Mouse (Mus musculus): Measurements from ENCODE around the gene Dgkq.

Gene Dgkq

DNA sequence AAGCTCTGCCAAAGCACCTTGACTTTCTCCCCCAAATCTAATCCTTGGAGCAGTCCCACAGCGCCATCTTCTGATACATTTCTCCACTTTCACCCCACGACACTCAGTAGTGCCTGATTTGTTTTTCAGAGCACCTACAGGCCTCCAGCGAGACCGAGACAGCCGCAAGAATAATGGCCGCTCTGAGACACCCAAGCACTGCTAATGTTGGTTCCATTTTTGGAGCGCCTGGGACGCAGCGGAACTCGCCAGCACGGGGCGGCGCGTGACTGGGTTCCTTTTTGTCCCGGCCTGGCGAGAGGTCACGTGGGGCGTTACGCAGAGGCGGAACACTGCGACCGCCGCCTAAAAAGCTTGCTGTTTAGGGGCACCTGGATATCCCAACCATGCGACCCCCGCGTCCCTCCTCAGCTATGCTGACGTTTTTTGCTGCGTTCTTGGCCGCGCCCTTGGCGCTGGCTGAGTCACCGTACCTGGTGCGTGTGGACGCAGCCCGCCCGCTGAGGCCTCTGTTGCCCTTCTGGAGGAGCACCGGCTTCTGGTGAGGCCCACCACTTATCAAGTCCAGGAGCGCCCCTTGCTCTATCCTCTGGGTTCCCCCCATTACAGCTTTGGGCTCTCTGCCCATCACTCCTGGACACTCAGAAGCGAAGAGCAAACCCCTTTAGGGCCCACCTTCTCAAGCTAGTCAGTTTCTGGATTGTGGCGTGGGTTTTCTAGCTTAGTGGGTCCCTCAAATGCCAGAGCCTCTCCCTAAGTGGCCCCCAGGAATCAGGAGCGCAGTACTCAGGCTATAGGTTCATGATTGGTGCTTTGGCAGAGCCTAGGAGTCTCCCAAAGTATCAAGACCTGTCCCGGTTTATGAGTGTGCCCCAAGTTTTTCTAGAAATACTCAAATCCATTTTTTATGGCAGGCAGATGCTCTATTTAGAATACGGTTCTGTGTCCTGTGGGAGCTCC is at the start of gene Dgkq:
Gene Dgkq (minus strand): TSS at position 696 of the 960 bp plus-strand sequence.
- DNase-seq = peak; percentile 96

DNA sequence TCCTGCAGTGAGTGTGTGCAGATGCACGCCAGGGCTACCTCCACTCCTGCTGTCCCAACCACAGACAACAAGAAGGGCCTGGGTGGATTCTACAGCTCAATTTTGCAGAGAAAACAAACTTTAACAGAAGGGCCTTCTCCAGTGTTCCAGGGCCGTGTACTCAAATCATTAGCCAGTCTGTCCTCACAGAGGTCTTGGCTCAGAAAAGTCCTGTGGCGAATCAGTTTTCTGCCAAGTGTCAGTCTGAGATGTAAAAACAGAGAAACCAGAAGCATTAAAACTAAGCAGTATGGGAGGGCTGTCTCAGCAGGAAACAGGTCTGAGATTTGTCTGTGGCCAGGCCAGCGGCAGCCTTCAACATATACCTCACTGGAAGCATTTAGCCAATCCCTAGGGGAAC is 48.6 kb upstream of the Dgkq start:
- no peak for DNase-seq

DNA sequence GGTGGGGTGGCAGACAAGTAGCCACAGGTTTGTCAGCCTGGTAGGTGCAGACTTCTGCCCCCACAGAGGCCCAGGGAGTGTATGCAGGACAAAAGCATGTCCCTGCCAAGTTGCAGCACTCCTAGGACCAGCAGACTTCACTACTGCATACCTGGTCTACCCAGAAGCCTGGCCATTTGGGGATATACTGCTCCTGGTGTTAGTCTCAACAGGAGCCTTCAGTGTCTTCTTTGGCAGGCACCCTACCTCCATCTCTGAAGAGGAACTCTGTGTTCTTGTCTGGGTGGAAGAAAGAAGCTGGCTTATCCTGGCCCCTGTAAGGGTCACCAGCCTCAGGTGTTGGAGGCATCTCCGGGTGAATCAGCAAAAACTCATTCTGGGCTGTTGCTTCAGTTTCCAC is 46.5 kb upstream of the Dgkq start:
- DNase-seq = no peak

DNA sequence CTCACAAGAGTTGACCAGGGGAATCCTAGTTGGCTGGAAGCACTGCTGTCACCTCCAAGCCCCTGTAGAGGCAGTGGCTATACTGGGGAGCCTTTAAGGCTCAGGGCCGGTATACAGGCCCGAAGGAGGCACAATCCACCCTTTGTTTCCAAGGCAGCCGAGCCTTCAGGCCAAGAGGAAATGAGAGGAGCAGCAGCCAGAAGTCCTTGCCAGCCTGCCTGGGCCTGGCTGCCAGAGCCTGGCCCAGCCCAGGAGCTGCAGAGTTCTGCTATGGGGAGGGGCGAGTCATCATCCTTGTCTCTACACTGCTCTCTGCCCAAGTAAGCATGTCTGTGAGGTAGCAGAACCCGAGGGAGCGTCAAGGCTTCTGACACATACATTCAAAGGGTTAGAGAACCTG is 44.7 kb upstream of the Dgkq start:
- peak; percentile 56 for DNase-seq

DNA sequence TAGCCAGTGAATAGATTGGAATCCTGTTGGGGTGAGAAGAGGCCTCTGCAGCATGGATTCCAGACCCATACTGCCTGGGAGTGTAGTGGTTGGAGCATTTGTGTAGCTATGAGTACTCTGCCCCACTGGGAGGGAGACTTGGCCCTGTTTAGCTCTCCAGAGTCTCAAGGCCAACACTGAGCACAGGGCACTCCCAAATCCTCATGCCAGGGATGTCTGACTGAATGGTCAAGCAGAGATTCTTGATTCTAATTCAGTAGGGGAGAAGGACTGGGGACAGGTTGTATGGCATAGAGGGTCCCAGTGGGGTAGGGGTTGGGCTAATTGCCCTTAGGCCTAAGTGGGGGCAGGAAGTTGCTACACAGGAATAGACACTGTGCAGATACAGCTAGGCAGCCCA is 44.2 kb upstream of the Dgkq start:
- DNase-seq = no peak

DNA sequence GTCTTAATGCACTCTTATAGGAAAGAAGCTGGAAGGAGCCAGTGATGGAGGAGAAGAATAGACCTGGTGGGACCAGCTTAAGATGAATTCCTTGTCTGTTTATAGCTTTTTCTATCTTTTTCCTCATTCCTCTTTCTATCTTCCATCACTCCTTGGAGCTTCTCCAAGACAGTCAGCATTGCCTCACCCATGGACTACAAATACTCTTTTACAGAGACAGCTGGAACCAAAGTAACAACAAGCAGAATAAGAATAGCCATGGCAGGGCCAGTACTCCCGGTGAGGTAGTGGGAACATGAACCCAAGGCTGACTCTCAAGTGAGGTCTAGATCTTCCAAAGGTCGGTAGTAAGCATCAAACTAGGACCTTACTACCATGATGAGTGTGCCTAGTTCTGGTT is 43.6 kb upstream of the Dgkq start:
- DNase-seq = no peak

DNA sequence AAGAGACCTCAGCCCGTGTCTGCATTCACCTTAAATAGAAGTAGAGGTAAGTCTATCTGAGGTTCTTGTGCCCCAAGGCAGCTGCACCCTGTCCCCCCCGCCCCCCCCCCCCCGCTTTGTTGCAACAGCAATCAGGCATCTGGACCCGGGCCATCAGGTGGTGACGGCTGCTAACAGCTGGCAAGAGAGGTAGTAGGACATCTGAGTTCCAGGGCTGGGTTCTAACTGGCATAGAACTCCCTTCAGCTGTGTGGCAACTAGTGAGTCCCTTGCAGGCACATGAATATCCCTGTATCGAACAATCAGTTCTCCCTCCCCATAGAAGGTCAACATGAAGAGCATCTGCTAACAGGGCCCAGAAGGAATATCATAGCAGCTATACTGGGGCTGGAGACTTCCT is 42.5 kb upstream of the Dgkq start:
- DNase-seq = no peak

DNA sequence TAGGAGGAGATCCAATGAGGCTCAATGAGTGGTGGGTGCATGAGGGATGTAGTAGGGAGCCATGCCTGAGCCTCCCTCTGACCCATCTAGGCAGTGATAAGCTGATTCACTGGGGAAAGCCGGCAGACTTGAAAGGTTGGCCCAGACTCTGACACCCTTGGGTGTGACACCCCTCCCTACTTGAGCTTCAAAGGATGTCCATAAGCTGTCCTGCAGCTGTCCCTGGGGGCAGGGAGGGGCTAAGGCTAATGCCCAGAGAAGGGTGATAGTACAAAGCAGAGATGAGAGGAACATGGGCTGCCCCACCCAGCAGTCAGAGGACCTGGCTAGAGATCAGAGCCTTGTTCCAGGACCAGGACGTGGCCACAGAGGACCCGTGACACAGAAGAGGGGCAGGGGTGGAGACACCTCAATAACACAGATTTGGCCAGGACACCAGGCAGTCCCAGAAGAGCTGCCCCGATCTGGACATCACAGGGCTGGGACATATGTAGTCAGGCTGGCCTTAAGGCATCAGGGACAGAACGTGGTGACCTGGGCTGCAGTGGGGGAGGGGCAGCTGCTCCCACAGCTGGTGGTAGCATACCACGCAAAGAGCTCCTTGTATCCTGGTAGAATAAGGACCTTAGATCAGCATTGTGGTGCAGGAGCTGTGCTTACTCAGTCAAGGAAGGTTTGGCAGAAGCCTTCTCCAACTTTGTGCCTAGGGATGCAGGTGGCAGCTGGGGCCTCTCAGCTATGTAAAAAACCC is 39.7 kb upstream of the Dgkq start:
- DNase-seq = no peak

DNA sequence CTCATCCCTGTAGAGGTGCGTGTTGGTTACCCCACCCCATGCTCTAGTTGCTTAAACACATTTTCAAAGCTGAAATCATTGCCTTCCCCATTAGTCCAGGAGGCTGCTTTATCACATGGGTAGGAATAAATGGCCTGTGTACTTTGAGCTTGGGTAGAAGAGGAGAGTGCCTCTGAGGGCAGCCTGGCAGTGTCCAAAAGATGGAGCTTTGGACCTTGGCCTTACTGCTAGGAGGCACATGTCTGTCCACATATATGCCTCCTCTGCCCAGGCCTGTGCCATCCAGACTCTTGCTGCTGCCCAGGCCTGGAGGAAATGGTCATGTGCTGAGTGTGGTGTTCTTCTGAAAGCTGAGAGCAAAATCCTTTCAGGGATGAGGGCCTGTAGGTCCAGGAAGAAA is 38.9 kb upstream of the Dgkq start:
- DNase-seq = no peak

DNA sequence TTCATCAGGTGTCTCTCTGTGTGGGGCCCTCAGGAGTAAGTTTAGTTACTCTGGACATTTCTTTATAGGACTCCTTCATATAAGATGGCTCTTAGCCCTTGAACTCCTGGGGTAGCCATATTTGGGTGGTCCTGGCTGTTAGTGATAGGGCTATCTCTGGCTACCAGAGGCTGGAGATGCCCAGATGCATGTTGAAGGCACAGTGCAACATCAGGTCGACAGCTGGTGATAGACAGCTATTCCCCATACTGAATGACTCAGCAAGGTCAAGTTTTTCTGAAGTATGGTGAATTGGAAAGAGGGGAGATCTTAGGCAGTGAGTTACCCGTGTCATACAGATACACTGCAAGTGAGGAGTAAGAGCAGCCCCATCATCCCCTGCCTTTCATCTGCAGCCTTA is 38.3 kb upstream of the Dgkq start:
- no peak for DNase-seq

DNA sequence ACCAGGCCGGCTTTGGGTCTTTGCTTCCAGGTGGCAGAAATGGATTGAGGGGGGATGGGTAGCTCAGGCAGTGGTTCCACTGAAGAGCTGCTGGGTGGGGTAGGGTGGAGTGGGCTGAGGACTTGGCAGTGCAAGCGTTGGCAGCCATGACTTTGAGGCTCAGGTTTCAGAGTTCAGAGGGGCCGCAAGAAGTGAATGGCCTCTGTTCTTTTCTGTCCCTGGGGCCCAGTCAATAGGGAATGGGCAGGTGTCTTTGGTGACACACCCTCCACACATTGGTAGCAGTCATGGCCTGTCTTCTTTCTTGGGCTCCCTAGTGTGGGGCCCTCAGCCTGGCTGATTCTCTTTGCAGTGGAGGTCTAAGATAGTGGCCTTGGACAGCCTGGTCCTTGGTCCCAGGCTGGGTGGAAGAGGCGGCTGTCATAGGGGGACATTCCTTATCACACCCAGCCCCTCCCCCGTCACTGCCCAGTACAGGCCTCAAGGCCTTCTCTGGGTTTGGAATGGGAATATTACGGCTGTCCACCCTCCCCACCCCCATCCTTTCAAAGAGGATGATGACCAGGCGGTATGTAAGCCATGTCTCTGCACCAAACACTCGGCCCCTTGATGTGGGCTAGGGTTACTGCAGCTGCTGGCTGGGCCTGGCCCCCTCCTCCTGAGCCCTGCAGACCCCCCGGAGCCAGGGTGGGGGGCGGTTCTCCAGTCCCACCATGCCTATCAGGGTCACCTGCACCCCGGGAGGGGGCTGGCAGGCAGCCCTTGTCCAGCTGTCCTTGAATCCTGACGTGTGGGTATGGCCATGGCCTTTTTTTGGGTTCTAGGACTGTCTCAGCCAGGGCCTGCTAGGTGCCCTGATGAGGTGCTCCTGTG is 34.5 kb upstream of the Dgkq start:
- DNase-seq = no peak

DNA sequence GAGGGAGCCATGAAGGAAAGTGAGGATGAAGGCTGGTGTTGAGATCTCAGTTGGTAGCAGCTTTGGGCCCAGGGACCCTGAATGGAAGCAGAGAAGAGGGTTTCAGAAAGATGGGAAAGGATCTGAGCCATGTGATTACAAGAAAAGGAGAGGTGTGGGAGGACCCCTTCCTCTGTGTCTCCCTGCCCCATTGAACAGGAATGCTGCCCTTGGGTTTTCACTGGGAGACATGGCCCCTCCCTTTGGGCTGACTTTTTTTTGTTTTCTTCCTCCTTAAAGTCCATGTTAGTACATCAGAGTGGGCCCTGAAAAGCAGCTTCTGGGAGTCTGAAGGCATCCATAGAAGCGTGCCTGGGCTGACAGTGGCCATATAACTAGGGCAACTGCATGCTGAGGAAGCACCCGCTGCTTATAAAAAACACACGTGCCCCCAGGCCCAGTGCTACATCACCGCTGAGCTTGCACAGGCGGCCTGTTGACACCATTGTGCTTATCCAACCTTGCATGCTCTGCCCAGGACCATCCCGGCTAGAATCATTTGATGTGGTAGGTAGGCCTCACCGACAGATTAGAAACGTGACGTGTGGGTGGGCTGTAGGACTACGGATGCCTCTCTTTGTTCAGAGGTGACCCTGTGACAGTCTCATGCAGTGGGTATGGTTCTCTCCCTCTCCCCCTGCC is 32.0 kb upstream of the Dgkq start:
- no peak for DNase-seq

DNA sequence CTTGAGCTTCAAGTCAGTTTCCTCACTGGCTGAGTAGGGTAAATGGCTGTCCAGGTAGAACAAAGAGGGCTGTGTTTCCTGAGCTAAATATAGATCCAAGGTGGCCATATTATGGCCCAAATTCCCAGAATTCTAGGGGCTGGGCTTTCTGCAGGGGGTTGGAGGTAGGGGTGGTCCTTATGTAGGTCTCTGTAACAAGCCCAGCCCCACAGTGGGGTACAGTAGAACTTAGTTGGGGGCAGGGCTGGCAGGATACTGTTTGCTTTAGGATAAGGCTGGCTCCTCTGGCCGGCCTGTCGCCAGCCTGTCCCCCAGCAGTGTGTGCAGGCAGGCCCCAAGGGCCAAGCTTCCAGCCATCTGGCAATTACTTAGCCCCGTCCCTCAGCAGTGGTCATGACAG is 30.9 kb upstream of the Dgkq start:
- no peak for DNase-seq

DNA sequence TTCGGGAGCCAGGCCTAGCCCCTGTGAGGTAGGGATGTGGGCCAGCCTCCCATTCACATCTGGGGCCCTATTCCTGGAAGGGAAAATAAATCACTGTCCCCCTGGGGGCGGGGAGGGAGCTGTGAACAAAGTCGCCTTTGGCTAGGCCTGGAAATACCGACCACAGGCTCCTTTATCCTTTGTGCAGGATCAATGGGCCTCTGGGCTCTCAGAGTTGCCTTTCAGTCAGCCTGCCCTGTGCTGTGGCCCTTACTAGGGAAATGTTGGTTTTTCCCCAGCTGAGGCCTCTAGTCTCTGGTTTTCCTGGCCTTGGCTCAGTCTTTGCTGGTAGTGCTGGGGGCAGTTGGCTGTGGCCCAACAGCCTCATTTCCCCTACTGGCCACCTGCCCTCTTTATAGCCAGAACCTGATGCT is 27.9 kb upstream of the Dgkq start:
- no peak for DNase-seq

DNA sequence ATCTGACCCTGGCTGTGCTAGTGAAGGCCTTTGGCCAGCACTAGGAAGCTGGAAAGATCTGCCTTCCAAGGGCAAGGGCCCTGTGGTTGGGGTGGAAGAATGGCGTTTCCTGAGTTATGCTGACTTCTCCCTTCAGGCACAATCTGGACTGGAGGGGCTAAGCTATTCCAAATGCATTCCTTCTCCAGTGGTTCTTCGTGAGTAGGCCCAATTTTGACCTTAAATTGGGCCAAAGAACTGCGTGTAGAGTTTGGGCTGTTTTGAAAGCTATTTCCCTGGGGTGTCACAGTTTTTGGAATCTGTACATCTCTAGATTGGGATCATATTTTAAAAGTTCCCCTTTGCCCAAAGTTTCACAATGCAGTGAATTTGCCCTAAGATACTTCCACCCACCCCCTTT is 27.1 kb upstream of the Dgkq start:
- DNase-seq = no peak

DNA sequence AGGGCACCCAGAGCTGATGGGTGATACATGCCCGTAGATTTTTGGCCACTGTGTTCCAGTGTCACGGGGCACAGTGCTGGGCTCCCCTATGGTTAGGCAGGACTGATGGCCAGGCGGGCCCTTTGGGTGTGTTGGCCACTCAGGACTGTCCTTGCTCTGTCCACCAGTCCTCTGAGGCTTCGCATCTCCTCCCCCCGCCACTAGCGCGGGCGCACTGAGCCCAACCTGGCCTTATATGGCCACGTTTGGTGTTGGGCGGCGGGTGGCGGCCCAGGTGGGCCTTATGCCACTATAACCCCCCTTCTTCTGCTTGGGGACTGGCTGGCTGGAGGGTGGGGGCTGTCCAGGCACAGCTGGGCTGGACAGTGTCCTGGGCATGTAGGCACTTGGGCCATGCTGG is 26.4 kb upstream of the Dgkq start:
- no peak for DNase-seq

DNA sequence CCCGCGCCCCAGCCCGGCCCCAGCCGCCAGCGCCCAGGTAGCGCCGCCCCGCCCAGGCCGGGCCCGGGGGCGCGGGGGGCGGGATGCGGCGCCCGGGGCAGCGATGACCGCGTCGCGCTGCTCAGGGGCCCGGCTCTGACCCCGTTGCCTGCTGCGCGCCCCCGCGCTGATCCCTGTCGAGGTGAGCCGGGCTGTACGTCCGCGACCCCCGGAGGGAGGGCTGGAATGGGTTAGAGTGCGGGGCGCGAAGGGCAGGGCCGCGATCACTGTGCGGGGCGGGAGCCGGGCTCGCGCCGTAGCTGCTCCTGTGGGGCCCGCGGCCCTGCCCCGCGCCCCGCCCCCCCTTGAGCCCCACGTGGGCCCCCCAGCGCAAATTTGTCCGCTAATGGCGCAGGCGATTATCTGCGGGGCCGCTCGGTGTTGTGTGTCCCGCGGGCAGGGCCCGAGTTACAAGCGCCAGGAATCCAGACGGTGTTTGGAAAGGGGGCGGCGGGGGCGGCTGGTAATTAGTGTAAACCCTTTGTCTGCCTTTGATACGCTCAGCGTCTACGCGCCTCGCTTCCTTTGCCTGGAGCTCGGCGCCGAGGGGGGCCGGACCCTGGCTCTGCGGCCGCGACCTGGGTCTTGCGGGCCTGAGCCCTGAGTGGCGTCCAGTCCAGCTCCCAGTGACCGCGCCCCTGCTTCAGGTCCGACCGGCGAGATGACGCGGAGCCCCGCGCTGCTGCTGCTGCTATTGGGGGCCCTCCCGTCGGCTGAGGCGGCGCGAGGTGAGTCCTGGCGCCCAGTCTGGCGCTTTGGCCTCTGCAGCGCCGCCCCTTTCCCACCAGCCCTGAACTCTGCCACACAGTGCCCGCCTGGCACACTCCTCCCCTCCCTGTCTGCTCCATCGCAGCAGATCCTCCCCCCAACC is 25.1 kb upstream of the Dgkq start:
- DNase-seq = peak; percentile 44

DNA sequence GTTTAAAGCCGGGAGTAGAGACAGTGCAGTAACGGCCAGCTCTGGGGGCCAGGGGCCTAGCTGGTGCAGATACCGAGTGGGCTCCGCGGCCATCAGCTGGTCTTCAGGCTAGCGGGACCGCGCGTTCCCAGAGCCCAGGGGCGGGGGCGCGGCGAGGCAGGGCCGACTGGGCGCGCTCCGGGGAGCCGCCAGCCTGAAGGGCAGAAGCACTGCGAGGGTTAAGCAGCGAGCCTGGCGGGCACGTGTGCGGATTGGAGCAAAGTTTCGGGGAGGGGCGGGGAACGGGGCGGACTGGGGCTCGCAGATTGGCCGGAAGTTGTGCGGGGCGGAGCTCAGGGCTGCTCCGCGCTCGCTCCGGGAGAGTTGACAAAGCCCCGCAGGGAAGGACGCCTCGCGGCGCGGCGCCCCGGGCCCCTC is 24.4 kb upstream of the Dgkq start:
- DNase-seq = peak; percentile 89

DNA sequence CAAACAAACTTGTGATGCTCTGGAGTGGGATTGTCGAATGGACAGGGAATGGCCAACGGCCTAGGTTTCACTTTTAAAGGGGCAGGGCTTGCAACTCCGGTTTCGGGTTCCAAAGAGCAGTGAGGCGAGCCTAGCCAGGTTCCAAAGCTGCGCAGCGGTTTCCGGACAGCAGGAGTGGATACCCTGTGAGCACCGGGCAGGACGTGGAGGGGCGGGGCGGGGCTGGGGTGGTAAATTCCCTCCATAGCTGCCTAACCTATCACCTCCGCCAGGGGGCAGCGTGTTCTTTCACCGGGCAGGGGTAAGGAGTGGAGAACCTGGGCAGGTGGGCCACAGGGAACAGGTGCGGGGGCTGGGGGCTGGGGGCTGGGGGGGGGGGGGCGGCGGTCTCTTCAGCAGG is 22.8 kb upstream of the Dgkq start, which contains the start of gene Fgfrl1:
Gene Fgfrl1 (plus strand): TSS at position 112 of the 400 bp plus-strand sequence.
- DNase-seq = peak; percentile 81

DNA sequence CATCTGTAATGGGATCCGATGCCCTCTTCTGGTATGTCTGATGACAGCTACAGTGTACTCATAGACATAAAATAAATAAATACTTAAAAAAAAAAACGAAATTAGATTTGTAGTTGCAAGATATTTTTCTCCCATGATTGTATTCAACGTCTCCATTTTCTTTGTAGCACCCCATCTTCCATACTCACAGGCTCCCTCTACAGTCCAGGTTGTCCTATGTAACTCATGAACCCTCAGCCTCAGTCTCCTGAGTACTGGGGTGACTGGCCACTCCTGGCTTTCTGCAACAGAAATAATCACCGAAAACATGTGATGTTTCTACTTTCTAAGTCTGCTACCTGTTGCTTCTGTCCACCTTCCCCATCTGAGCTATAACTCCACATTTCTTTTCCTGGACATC is 21.7 kb upstream of the Dgkq start:
- peak; percentile 34 for DNase-seq

DNA sequence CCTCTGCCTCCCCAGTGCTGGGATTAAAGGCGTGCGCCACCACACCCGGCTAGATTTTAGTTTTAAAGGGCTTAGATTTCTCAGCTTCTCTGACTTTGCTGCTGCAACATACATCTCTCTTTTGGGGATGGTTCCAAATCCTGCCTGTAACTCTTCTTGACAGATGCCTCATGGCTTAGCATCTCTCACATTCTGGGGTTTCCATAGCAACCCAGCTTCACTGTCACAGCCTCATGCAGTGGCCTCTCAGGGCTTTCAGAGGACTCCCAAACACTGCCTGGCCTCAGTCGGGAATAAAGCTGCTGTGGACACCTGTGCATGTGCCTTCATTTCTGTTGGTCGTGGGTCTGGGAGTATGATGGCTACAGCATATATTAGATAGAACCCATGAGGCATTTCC is 19.6 kb upstream of the Dgkq start:
- no peak for DNase-seq
